Mouse (Mus musculus): ENCODE measurements around the gene Spr.
"Not testable (repeated sequence)": the region's sequence is repeated elsewhere in the genome, so short reads cannot be mapped to it uniquely, and the experiment has no call there.

Spr gene

DNA sequence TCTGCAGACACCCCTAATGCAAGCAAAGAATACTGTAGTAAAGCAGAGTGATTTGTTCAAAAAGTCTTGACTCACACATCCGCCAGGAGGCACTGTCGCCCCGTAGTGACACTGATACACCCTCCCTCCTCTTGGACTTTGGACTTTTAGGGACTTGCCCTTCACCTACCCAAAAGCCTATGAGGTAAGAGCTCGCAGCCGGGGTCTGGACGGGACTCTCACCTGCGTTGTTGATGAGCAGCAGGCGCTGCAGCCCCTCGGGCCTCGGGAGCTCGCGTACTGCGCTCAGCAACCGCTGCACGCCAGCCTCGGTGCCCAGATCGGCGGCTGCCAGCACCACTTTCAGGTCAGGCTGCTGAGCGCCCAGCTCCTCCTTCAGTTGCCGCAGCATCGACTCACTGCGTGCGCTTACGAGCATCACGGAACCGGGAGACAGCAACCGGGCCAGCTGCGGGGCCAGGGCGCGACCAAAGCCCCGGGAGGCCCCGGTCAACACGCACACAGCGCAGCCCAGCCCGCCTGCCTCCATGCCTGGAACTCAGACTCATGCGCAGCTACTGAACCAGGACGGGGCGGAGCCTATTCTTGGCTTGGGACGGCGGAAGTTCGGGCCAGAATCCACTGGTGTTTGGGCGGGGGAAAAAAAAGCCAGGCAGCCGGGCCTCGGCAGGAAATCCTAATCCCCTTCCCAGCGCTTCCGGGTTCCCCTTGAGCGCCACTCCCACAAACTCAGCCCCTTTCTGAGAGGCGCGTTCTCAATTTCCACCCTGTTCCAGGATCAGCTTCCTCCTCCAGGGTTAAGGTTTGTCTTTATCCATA, at the start of gene Spr:
Gene Spr (minus strand): TSS at position 550 of the 819 bp plus-strand sequence.
- peak; percentile 66 to 80 for DNase-seq (ENCODE audit: low spot score in 2 of 2)

DNA sequence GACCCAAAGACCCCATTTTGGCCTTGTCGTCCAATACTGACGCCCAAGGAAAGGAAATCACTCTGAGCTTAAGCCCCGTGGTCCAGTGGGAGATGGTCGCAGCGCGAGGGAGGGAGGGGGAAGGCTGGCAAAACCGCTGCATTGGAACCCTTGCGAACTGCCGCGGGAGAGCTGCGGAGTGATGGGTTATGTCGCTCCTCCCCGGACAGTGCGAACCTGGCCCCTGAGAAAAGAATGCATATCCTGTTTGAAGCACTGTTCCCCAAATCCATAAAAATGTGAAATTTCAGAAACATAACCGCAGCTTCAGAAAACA, 49.1 kb upstream of the Spr start:
- no peak for DNase-seq (ENCODE audit: low spot score in 2 of 2)

DNA sequence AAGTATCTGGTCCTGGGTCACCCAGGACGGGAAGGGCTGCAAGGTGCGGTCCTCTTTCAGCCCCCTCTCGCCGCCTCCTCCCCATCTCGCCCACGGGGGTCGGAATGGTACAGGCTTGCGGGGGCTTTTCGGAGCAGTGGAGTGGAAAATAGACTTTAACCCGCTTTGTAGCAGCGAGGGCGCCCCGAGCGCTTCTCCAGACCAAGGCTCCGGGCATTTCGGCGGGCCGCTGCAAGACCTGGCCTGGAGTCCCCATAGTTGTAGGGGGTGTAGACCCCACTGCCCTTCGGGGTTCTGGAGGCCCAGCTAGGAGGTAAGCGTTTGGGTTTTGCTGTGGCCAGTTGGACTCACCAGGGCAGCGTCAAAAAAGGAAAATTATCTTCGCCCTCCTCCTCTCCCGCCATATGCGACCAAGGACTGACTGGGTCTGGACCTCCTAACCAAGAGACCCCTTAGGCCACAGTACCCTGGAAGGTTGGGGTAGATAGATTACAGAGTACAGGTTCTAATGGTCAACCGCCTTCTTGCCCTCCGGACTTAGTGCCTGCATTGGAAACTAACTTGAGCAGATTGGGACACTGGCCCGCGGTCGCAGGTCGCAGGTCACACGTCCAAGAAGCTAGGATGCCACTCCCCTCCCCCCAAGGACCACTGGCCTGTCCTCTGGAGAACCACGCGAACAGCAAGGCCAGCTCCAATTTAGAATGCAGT, 48.6 kb upstream of the Spr start:
- DNase-seq (ENCODE audit: low spot score in 2 of 2) = no peak

DNA sequence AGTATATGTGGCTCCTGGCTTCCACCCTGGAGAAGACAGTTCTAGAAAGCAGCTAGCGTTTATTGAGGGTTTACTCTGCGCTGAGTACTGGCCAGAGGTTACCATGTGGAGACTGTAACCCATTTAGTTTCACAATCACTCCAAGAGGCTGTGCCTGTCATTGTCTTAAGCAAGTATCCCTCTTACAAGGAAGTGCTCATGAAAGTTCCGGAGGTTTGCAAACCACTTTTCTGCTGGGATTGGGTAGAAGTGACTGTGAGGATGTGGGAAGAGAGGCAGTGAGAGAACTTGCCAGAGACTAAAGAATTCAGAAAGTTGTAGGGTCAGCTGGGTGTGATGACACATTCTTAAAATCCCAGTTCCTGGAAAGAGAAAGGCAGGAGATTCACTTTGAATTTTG, 46.4 kb upstream of the Spr start:
- DNase-seq (ENCODE audit: low spot score in 2 of 2) = no peak

DNA sequence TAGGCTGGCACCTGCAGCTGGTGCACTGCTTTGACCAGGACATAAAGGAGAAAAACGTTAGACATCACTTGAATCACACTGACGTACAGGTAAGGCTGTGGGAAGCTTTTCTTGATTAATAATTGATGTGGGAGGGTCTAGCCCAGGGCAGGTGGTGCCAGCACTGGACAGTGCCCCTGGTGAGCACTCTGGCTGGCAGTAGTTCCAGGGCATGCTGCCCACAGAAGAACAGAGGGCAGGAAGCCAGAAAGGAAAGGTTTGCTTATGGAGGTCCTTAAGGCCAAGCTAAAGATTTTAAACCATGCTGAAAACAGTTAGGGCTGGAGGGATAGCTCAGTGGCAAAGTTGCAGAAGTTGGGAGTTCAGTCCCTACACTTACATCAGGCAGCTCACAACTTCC, 42.5 kb upstream of the Spr start:
- DNase-seq (ENCODE audit: low spot score in 2 of 2) = no peak

- DNase-seq (ENCODE audit: low spot score in 2 of 2) = no peak
Measured at GRCm38 (mm10) chr6:85179569-85179968, 42.0 kb upstream of the Spr start.

GRCm38 (mm10) chr6:85165440-85165921, 27.9 kb upstream of the Spr start:
- no peak for DNase-seq (ENCODE audit: low spot score in 2 of 2)

DNA sequence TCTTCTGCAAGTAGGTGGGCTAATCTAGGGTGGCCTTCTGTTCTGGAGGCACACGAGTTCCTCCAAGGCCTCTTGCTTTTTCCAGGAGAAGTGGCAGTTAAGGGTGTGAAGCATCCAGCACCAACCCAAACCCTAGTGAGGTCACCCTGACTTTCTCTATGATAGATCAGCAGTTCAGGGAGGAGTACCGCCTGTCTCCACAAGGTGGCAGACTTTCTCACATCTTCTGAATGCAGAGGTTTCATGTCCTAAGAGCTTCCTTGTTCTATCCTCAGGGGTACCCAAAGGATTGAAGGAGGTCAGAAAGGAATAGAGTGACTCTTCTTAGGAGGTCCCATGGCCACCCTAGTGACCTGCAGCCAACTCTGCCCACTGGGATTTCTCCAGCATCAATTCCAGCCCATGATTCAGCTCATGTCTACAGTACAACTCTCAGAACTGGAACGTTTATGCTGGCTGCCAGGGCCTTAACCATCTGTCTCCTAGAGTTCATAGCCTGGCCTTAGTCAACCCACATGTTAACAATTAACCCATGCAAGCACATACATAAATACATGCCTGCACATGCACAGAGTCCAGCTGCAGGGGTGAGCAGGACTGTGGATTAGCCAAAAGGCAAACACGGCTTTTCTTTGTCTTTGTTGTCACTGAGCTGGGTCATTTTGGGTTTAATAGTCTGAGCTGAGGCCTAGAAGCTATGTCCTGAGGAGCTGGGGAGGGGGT, 22.8 kb upstream of the Spr start:
- DNase-seq (ENCODE audit: low spot score in 2 of 2) = peak; percentile 57 to 82

- peak in 1 of 2 experiments; percentile 50 for DNase-seq (ENCODE audit: low spot score in 2 of 2)
Measured at GRCm38 (mm10) chr6:85159092-85159760, 21.7 kb upstream of the Spr start.

GRCm38 (mm10) chr6:85158040-85158804, 20.7 kb upstream of the Spr start:
- not testable (repeated sequence) for DNase-seq (ENCODE audit: low spot score in 2 of 2)

GRCm38 (mm10) chr6:85156551-85156950, 19.0 kb upstream of the Spr start:
- not testable (repeated sequence) for DNase-seq (ENCODE audit: low spot score in 2 of 2)

DNA sequence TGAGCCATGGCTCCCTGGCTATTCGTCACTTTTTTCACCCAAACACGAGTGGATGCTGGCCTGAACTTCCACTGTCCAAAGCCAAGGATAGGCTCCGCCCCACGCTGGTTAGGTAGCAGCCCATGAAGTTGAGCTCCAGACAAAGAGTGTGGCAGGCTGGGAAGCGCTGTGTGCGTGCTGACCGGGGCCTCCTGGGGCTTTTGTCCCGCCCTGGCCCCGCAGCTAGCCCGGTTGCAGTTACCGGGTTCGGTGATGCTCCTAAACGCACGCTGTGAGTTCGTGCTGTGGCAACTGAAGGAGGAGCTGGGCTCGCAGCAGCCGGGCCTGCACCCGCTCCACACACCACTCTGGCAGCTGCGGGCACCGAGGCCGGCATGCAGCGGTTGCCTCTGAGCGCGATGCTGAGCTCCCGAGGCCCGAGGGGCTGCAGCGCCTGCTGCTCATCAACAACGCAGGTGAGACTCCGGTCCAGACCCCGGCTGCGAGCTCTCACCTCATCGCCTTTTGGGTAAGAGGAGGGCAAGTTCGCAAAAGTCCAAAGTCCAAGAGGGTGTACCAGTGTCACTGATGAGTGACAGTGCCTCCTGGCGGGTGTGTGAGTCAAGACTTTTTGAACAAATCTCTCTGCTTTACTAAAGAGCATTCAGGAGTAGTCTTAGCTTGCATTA, 17.4 kb upstream of the Spr start:
- no peak for DNase-seq (ENCODE audit: low spot score in 2 of 2)

DNA sequence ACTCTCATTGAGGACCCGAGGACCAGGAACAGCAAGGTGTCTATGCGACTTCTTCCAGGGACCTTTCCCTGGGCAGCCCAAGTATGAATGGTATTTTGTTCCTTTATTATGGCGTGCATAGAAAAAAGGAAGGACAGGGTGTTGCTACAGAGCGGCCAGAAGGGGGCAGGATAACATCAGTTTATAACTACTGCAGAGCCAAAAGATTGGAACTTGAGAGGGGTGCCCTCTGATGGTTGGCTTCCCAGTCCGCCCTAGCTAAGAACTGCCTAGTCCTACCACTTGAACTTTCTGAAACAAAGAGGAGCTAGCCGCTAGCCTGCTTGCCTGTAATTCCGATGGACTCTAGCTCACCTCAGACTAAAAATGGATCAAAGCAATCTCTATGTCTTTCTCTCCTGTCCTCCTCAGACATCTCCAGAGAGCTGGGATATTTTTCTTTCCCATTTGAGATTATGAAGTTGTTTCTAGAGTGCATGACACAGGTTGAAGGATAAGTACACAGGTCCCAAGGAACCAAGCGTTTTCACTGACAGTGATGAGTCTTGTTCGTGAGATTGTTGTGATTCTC, 16.5 kb upstream of the Spr start:
- peak in 1 of 2 experiments; percentile 53 for DNase-seq (ENCODE audit: low spot score in 2 of 2)

DNA sequence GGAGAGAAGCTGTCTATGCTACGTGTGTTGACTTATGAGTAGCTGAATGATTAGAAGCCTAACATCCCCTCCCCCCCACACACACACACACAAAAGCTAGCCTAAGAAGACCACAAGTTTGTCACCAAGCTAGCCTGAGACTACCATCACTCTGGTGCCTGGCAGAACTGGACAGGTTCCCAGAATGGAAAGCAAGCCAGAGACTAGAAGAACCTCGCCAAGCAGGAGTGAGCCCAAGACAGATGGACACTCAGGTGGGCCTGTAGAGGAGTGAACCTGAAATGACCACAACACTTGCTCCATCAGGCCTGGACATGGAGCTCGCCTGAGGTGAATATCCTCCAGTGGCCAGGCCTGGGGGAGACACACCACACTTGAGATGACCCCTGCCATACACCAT, 12.8 kb upstream of the Spr start:
- no peak for DNase-seq (ENCODE audit: low spot score in 2 of 2)

GRCm38 (mm10) chr6:85147636-85148035, 10.1 kb upstream of the Spr start:
- no peak for DNase-seq (ENCODE audit: low spot score in 2 of 2)

- no peak for DNase-seq (ENCODE audit: low spot score in 2 of 2)
Measured at GRCm38 (mm10) chr6:85144466-85144865, 6.9 kb upstream of the Spr start.

GRCm38 (mm10) chr6:85141013-85141412, 3.4 kb upstream of the Spr start:
- not testable (repeated sequence) for DNase-seq (ENCODE audit: low spot score in 2 of 2)

DNA sequence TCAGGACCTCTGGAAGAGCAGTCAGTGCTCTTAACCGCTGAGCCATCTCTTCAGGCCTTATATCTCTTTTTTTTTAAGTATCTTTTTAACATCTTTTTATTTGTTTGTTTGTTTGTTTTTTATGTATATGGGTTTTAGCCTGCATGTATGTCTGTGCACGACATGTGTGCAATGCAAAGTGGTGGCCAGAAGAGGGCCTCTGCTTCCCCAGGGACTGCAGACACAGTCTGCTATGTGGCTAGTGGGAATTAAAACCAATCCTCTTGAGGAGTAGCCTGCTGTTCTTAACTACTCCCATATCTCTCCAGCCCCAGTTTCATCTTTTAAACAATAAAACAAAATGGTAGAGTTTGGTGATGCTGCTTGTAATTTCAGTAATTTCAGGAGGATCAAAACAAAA, 2.0 kb upstream of the Spr start:
- DNase-seq (ENCODE audit: low spot score in 2 of 2) = no peak

GRCm38 (mm10) chr6:85136784-85137183, 782 bp downstream of the Spr start:
- DNase-seq (ENCODE audit: low spot score in 2 of 2) = not testable (repeated sequence)

GRCm38 (mm10) chr6:85132794-85133193, 4.8 kb downstream of the Spr start:
- peak in 1 of 2 experiments; percentile 39 for DNase-seq (ENCODE audit: low spot score in 2 of 2)
